Mouse (Mus musculus): Measurements from ENCODE around the gene Dgkd. TPM values are rescaled to one million over a fixed set of nuclear protein-coding genes. Genes with fewer than 3 reads are reported as not detected.
A peak's percentile ranks its signal among the peaks of the same experiment; 100 is the strongest.

The Dgkd gene
- polyA plus RNA-seq, 1 experiment from 2014 or later: 20.2 TPM

DNA sequence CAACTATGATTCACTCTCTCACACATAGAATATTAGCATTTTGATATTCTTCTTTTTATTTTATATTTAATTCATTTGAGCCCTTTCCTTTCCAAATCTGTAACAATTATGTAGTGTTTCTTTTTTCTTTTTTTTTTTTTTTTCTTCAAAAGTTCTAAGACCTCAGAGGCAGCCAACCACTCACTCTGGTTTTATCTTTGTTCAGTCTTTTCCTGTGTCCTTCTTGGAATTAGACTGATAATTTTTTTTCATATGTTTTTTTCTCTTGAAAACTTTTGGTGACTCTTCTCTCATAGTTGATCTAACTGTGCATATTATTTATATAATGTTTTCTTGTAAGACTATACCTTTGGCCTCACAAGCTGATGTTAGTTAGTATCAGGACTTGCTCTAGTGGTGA, 29.5 kb downstream of the Dgkd start:
- Histone ChIP-seq H3K9ac (ENCODE audit: low read depth, low read length) (no peak overlapping the region), H3K4me3 (ENCODE audit: low read depth, low read length) (no peak overlapping the region), H3K9me3 (ENCODE audit: control insufficient read depth) (no peaks in the 10 kb centered on the region), H3K27ac (ENCODE audit: low read depth, low read length) (no peak overlapping the region), H3K36me3 (ENCODE audit: control insufficient read depth, insufficient read depth) (peaks cover 12% of the 10 kb centered on the region; the same call in 1 of the 2 replicates), H3K27me3 (replicated peaks; ENCODE audit: control insufficient read depth, insufficient read depth, low read length) (no peaks in the 10 kb centered on the region), H3K4me1 (replicated peaks; ENCODE audit: control insufficient read depth, insufficient read depth, low read length) (peaks cover 5% of the 10 kb centered on the region; the same call in 1 of the 2 replicates), H3K4me2 (replicated peaks; ENCODE audit: low read depth) (no peak overlapping the region)
- TF ChIP-seq CTCF (IDR thresholded peaks at IDR 0.05; ENCODE audit: low read depth): no peak
- no peak for ATAC-seq

DNA sequence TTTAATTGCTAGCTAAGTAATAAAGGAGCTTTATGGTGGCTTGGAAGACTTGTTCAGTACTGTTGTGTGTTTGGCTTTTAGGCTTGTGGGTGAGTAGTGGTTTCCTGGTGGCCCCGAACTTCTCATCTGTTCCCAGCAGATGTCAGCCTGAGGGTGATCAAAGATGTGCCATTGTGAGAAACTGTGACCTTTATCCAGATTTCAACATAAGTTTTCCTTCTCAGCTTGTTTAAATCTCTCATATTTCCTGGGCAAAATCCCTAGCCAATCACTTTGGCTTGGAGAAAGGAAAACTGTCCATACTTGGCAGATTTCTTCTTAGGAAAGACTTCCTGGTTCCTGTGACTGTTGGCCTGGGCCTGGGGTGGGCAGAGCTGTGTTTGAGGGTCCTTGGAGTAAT, 37.9 kb downstream of the Dgkd start:
- peak; percentile 49 for TF ChIP-seq CTCF (IDR thresholded peaks at IDR 0.05; ENCODE audit: low read depth)
- Histone ChIP-seq H3K4me3 (ENCODE audit: low read depth, low read length) (no peak overlapping the region), H3K9me3 (ENCODE audit: control insufficient read depth) (no peaks in the 10 kb centered on the region), H3K27me3 (replicated peaks; ENCODE audit: control insufficient read depth, insufficient read depth, low read length) (no peaks in the 10 kb centered on the region), H3K4me2 (replicated peaks; ENCODE audit: low read depth) (no peak overlapping the region), H3K4me1 (replicated peaks; ENCODE audit: control insufficient read depth, insufficient read depth, low read length) (peaks cover 4% of the 10 kb centered on the region; the same call in 1 of the 2 replicates), H3K27ac (ENCODE audit: low read depth, low read length) (peak overlapping the region; percentile 70), H3K36me3 (ENCODE audit: control insufficient read depth, insufficient read depth) (no peaks in the 10 kb centered on the region), H3K9ac (ENCODE audit: low read depth, low read length) (no peak overlapping the region)
- peak; percentile 63 for ATAC-seq
- WGBS: 15% methylated on average over 1 of the region's 1 CpGs

DNA sequence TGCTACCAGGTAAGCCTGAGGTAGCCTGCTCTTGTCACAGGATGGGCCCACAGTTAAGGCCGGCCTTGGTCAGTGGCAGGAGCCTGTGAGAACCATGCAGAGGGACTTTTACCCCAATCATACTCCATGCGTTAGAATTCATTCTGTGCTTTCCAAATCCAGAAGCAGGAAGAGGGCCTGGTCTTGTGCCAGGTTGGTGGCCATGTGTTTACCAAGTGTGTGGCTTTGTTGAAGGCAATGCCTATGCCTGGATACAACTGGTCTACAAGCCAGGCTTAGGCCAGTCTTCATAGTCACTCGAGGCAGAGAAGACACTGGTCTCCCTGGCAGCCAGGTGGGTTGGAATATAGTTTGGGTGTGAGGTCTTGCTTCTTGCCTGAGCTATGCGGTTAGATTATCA, 38.5 kb downstream of the Dgkd start:
- Histone ChIP-seq H3K9ac (ENCODE audit: low read depth, low read length) (no peak overlapping the region), H3K4me2 (replicated peaks; ENCODE audit: low read depth) (no peak overlapping the region), H3K9me3 (ENCODE audit: control insufficient read depth) (no peaks in the 10 kb centered on the region), H3K27ac (ENCODE audit: low read depth, low read length) (peak overlapping the region; percentile 70), H3K4me3 (ENCODE audit: low read depth, low read length) (no peak overlapping the region), H3K27me3 (replicated peaks; ENCODE audit: control insufficient read depth, insufficient read depth, low read length) (no peaks in the 10 kb centered on the region), H3K36me3 (ENCODE audit: control insufficient read depth, insufficient read depth) (no peaks in the 10 kb centered on the region), H3K4me1 (replicated peaks; ENCODE audit: control insufficient read depth, insufficient read depth, low read length) (peaks cover 4% of the 10 kb centered on the region; the same call in 1 of the 2 replicates)
- TF ChIP-seq CTCF (IDR thresholded peaks at IDR 0.05; ENCODE audit: low read depth): no peak
- ATAC-seq: peak; percentile 15; the same call in 1 of the 2 replicates
- 40% methylated on average over 4 of the region's 4 CpGs for WGBS

DNA sequence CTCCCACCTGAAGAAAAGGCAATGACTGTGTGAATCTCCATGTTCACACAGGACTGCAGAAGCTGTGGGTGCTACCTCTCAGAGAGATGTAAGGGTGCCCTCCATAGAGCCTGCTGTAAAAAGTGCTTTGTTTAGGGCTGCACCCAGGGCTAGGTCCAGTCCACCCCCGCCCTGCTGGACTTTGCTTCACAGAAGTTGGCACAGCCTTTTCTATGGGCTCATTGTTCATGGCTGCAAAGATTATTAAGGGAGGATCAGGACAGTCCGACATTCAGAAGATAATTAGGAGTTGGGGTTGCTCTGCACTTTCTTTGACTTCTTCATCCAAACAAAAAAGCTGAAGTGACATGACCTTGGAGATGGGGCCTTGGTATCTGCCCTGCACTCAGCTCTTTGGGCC, 39.4 kb downstream of the Dgkd start:
- Histone ChIP-seq H3K4me1 (replicated peaks; ENCODE audit: control insufficient read depth, insufficient read depth, low read length) (peaks cover 7% of the 10 kb centered on the region), H3K4me2 (replicated peaks; ENCODE audit: low read depth) (no peak overlapping the region), H3K9me3 (ENCODE audit: control insufficient read depth) (no peaks in the 10 kb centered on the region), H3K27me3 (replicated peaks; ENCODE audit: control insufficient read depth, insufficient read depth, low read length) (no peaks in the 10 kb centered on the region), H3K4me3 (ENCODE audit: low read depth, low read length) (no peak overlapping the region), H3K36me3 (ENCODE audit: control insufficient read depth, insufficient read depth) (no peaks in the 10 kb centered on the region), H3K9ac (ENCODE audit: low read depth, low read length) (no peak overlapping the region), H3K27ac (ENCODE audit: low read depth, low read length) (peak overlapping the region; percentile 17)
- no peak for TF ChIP-seq CTCF (IDR thresholded peaks at IDR 0.05; ENCODE audit: low read depth)
- 33% methylated on average over 2 of the region's 2 CpGs for WGBS
- ATAC-seq: peak; percentile 92

DNA sequence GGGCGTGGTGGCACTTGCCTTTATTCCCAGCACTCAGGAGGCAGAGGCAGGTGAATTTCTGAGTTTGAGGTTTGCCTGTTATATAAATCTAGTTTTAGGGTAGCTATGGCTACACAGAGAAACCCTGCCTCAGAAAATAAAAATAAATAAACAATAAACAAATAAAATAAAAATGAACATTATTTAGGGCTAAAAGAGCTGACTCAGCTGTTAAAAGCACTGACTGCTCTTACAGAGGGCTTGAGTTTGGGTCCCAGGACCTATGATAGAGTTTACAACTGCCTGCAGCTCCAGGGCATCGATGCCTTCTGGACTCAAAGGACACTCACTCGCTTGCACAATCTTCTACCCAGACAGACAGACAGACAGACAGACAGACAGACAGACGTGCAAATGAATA, 40.3 kb downstream of the Dgkd start:
- 71% methylated on average over 4 of the region's 4 CpGs for WGBS

DNA sequence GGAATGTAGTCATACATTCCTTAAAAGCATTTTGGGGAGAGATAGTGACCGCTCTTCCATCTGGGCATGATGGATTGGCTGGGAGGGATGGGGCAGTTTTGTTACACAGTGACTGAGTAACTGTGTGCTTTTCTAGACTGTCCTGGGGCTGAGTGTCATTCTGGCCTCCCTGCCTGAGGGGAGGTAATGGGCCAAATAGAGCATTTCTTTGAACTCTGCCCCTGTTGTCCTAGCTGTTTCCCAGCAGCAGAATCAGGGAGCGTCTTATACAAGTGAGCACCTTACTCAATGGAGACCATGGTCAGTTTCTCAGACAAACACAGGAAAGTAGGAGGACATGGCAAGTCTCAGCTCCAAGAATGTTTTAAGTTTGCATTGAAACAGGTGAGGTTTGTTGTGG, 43.8 kb downstream of the Dgkd start:
- WGBS: 75% methylated on average over 2 of the region's 2 CpGs
- H3K4me1 ChIP-seq (replicated peaks; ENCODE audit: control insufficient read depth, insufficient read depth, low read length): peaks cover 7% of the 10 kb centered on the region
- no peaks in the 10 kb centered on the region for H3K27me3 ChIP-seq (replicated peaks; ENCODE audit: control insufficient read depth, insufficient read depth, low read length)
- H3K9ac ChIP-seq (ENCODE audit: low read depth, low read length): no peak overlapping the region
- no peaks in the 10 kb centered on the region for H3K36me3 ChIP-seq (ENCODE audit: control insufficient read depth, insufficient read depth)
- no peak overlapping the region for H3K4me3 ChIP-seq (ENCODE audit: low read depth, low read length)
- no peak overlapping the region; the same call in 1 of the 2 replicates for H3K27ac ChIP-seq (ENCODE audit: low read depth, low read length)
- no peaks in the 10 kb centered on the region for H3K9me3 ChIP-seq (ENCODE audit: control insufficient read depth)
- no peak for ATAC-seq
- no peak for TF ChIP-seq CTCF (IDR thresholded peaks at IDR 0.05; ENCODE audit: low read depth)
- no peak overlapping the region for H3K4me2 ChIP-seq (replicated peaks; ENCODE audit: low read depth)

More for the DNA sequence above, 40.3 kb downstream of the Dgkd start:
- Histone ChIP-seq H3K27ac (ENCODE audit: low read depth, low read length) (no peak overlapping the region), H3K4me1 (replicated peaks; ENCODE audit: control insufficient read depth, insufficient read depth, low read length) (peaks cover 7% of the 10 kb centered on the region), H3K9ac (ENCODE audit: low read depth, low read length) (no peak overlapping the region), H3K27me3 (replicated peaks; ENCODE audit: control insufficient read depth, insufficient read depth, low read length) (no peaks in the 10 kb centered on the region), H3K36me3 (ENCODE audit: control insufficient read depth, insufficient read depth) (no peaks in the 10 kb centered on the region), H3K9me3 (ENCODE audit: control insufficient read depth) (no peaks in the 10 kb centered on the region), H3K4me2 (replicated peaks; ENCODE audit: low read depth) (no peak overlapping the region), H3K4me3 (ENCODE audit: low read depth, low read length) (no peak overlapping the region)
- no peak for TF ChIP-seq CTCF (IDR thresholded peaks at IDR 0.05; ENCODE audit: low read depth)
- no peak for ATAC-seq

DNA sequence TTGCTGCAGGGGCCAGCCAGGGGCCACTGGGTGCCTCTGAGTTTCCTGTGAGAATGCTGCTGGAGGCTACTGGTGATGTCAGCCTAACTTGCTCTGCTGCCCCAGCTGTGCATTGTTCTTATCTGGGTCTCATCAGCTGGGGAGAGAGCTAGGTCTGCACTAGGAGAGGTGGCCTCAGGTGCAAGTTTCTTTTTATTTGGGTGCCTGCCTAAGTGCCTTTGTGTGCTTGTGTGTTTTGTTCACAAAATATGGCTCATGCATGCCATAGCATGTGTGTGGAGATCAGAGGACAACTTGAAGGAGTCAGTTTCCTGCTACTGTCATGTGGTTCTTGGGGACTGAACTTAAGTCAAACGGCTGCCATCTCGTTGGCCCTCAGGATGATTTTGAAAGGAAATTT, 46.6 kb downstream of the Dgkd start:
- H3K9ac ChIP-seq (ENCODE audit: low read depth, low read length): no peak overlapping the region
- no peak overlapping the region for H3K27ac ChIP-seq (ENCODE audit: low read depth, low read length)
- no peak for ATAC-seq
- peaks cover 3% of the 10 kb centered on the region for H3K4me1 ChIP-seq (replicated peaks; ENCODE audit: control insufficient read depth, insufficient read depth, low read length)
- H3K4me2 ChIP-seq (replicated peaks; ENCODE audit: low read depth): no peak overlapping the region
- no peaks in the 10 kb centered on the region for H3K27me3 ChIP-seq (replicated peaks; ENCODE audit: control insufficient read depth, insufficient read depth, low read length)
- no peak for TF ChIP-seq CTCF (IDR thresholded peaks at IDR 0.05; ENCODE audit: low read depth)
- H3K9me3 ChIP-seq (ENCODE audit: control insufficient read depth): no peaks in the 10 kb centered on the region
- H3K36me3 ChIP-seq (ENCODE audit: control insufficient read depth, insufficient read depth): no peaks in the 10 kb centered on the region
- no peak overlapping the region for H3K4me3 ChIP-seq (ENCODE audit: low read depth, low read length)
- WGBS: 55% methylated on average over 2 of the region's 2 CpGs

Data from intestine, postnatal 0 days (tissue).